Mouse (Mus musculus): Measurements from ENCODE around the gene Ccr1. TPM values are rescaled to one million over a fixed set of nuclear protein-coding genes. Genes with fewer than 3 reads are reported as not detected.
"Not testable (repeated sequence)": the region's sequence is repeated elsewhere in the genome, so short reads cannot be mapped to it uniquely, and the experiment has no call there.

Gene Ccr1
- total RNA-seq, 1 experiment: not detected

DNA sequence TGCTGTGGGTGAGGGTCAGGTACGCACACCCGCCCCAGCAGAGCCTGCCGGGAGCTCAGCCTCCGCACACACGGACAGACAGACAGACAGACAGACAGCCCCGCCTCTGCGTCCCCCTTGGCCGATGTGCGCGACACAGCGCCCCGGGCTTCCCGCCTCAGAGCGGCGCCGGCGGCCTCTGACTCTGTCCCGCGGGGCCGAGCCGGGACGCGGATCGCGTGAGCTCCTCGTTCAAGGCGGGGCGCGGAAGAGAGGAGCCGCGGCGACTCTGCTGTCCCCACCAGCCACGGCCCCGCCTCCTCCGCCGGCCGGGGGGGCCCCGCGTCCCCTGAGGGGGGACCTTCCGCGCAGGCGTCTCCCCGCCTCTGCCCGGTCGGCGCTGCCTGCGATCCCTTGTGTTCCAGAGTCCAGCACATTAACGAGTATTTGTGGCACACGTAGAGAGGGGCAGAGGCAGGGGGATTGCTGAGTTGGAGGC is 43.9 kb downstream of the Ccr1 start:
- TF ChIP-seq MAFK (IDR thresholded peaks at IDR 0.05; ENCODE audit: insufficient read depth, low read depth, low read length): no peak
- TF ChIP-seq CHD2 (IDR thresholded peaks at IDR 0.05; ENCODE audit: low read depth, low read length): no peak
- no peak for TF ChIP-seq ZC3H11A (IDR thresholded peaks at IDR 0.05; ENCODE audit: borderline replicate concordance, low read depth, low read length)
- no peak for TF ChIP-seq HCFC1 (IDR thresholded peaks at IDR 0.05; ENCODE audit: borderline replicate concordance, insufficient read depth, low read length)
- no peak for TF ChIP-seq ZNF384 (IDR thresholded peaks at IDR 0.05; ENCODE audit: low read depth, low read length)
- H3K4me3 ChIP-seq (ENCODE audit: insufficient read depth in 1 of 2, low read depth in 1 of 2, low read length in 2 of 2, poor library complexity in 1 of 2, severe bottlenecking in 1 of 2): peak overlapping the region; percentile 53 to 59
- H3K27ac ChIP-seq (ENCODE audit: insufficient read depth, low read depth, low read length, poor library complexity, severe bottlenecking): peak overlapping the region; percentile 87
- H3K36me3 ChIP-seq (ENCODE audit: control insufficient read depth, insufficient read depth, low read length, poor library complexity, severe bottlenecking): no peaks in the 10 kb centered on the region; the same call in 1 of the 2 replicates
- DNase-seq (ENCODE audit: low read depth, low spot score): peak; percentile 38
- in situ Hi-C loops (cut with MboI; ENCODE audit: low sequenced_read_pairs in 2 of 2, unreplicated experiment in 2 of 2): no loop called here
- peaks cover 28% of the 10 kb centered on the region for H3K9me3 ChIP-seq (ENCODE audit: control insufficient read depth, insufficient read depth, low read depth, low read length)
- no peaks in the 10 kb centered on the region for H3K4me1 ChIP-seq (ENCODE audit: control insufficient read depth in 2 of 2, insufficient read depth in 2 of 2, low read length in 2 of 2, poor library complexity in 1 of 2)
- H3K9ac ChIP-seq (ENCODE audit: insufficient read depth, low read depth, low read length, poor library complexity, severe bottlenecking): peak overlapping the region; percentile 57

DNA sequence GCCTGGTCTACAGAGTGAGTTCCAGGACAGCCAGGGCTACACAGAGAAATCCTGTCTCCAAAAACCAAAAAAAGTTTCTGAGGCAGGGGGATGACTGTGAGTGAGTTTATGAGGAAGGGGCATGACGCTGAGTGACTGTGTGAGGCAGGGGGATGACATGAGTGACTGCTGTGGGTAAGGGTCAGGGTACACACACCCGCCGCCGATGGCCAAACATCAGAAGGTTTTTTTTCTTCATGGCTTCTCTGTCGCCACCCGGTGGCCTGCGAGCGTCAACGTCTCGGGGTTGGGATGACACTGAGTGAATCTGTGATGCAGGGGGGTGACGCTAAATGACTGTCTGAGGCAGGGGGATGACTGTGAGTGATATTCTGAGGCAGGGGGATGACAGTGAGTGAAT is 44.5 kb downstream of the Ccr1 start:
- H3K4me3 ChIP-seq (ENCODE audit: insufficient read depth in 1 of 2, low read depth in 1 of 2, low read length in 2 of 2, poor library complexity in 1 of 2, severe bottlenecking in 1 of 2); H3K36me3 ChIP-seq (ENCODE audit: control insufficient read depth, insufficient read depth, low read length, poor library complexity, severe bottlenecking); H3K9ac ChIP-seq (ENCODE audit: insufficient read depth, low read depth, low read length, poor library complexity, severe bottlenecking); H3K4me1 ChIP-seq (ENCODE audit: control insufficient read depth in 2 of 2, insufficient read depth in 2 of 2, low read length in 2 of 2, poor library complexity in 1 of 2); DNase-seq (ENCODE audit: low read depth, low spot score); H3K27ac ChIP-seq (ENCODE audit: insufficient read depth, low read depth, low read length, poor library complexity, severe bottlenecking); in situ Hi-C loops (cut with MboI; ENCODE audit: low sequenced_read_pairs in 2 of 2, unreplicated experiment in 2 of 2): not testable (repeated sequence)
- peaks cover 22% of the 10 kb centered on the region for H3K9me3 ChIP-seq (ENCODE audit: control insufficient read depth, insufficient read depth, low read depth, low read length)

DNA sequence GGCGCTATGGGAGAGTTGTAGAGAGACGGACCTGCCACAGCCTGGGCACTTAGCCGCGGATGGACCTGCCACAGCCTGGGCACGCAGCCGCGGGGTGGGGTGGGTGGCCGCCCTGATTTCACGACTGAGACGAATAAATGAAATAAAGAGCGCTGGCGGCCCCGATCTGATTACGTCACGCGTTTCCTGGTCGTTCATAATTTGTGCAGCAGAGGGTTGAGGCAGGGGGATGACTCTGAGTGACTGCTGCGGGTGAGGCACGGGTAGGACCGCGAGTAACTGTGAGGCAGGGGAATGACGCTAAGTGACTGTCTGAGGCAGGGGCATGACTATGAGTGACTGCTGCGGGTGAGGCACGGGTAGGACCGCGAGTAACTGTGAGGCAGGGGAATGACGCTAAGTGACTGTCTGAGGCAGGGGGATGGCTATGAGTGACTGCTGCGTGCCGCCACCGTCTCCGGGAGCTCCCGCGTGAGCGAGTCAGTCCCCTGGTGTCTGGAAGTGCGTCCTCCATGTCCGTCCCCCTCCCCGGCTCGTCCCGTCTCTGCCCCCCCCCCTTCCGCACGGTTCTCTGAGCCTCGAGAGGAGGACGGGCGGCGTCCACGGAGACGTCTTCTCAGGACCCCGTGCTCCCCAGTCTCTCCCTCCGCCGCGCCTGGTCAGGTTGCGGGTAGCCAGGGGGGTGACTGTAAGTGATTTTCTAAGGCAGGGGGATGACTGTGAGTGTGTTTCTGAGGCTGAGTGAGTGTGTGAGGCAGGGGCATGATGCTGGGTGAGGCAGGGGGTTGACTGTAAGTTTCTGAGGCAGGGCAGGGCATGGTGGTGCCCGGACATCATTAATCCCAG is 45.1 kb downstream of the Ccr1 start:
- no peak for DNase-seq (ENCODE audit: low read depth, low spot score)
- no peaks in the 10 kb centered on the region for H3K4me1 ChIP-seq (ENCODE audit: control insufficient read depth in 2 of 2, insufficient read depth in 2 of 2, low read length in 2 of 2, poor library complexity in 1 of 2)
- no peak overlapping the region for H3K27ac ChIP-seq (ENCODE audit: insufficient read depth, low read depth, low read length, poor library complexity, severe bottlenecking)
- no peak overlapping the region for H3K4me3 ChIP-seq (ENCODE audit: insufficient read depth in 1 of 2, low read depth in 1 of 2, low read length in 2 of 2, poor library complexity in 1 of 2, severe bottlenecking in 1 of 2)
- in situ Hi-C loops (cut with MboI; ENCODE audit: low sequenced_read_pairs in 2 of 2, unreplicated experiment in 2 of 2): no loop called here
- no peak overlapping the region for H3K9ac ChIP-seq (ENCODE audit: insufficient read depth, low read depth, low read length, poor library complexity, severe bottlenecking)
- H3K36me3 ChIP-seq (ENCODE audit: control insufficient read depth, insufficient read depth, low read length, poor library complexity, severe bottlenecking): no peaks in the 10 kb centered on the region; the same call in 1 of the 2 replicates
- H3K9me3 ChIP-seq (ENCODE audit: control insufficient read depth, insufficient read depth, low read depth, low read length): peaks cover 15% of the 10 kb centered on the region
- TF ChIP-seq MAFK (IDR thresholded peaks at IDR 0.05; ENCODE audit: insufficient read depth, low read depth, low read length) (no peak), ZNF384 (IDR thresholded peaks at IDR 0.05; ENCODE audit: low read depth, low read length) (no peak), CHD2 (IDR thresholded peaks at IDR 0.05; ENCODE audit: low read depth, low read length) (no peak), HCFC1 (IDR thresholded peaks at IDR 0.05; ENCODE audit: borderline replicate concordance, insufficient read depth, low read length) (no peak), ZC3H11A (IDR thresholded peaks at IDR 0.05; ENCODE audit: borderline replicate concordance, low read depth, low read length) (no peak)

Other genes with a start within 250 kb of the Ccr1 start
- 0.16 and 1.3 TPM in 2 replicates for gene Cxcr6, start 162.2 kb downstream of the Ccr1 start, total RNA-seq (2012; rRNA removed)
- gene Fyco1, start 116.8 kb downstream of the Ccr1 start, total RNA-seq (2012; rRNA removed): 7.9 and 11.8 TPM in 2 replicates
- gene Xcr1, start 106.7 kb downstream of the Ccr1 start, total RNA-seq (2012; rRNA removed): 0.05 and 0.09 TPM in 2 replicates
- gene Ccr1l1, start 9.7 kb upstream of the Ccr1 start, total RNA-seq (2012; rRNA removed): not detected in 2 replicates
- gene Ccr3, start 53.3 kb upstream of the Ccr1 start, total RNA-seq (2012; rRNA removed): not detected in 2 replicates
- not detected in 2 replicates for gene Ccr2, start 133.3 kb upstream of the Ccr1 start, total RNA-seq (2012; rRNA removed)
- gene Ccr5, start 152.9 kb upstream of the Ccr1 start, total RNA-seq (2012; rRNA removed): not detected in 2 replicates